7 mouse cellular contexts compared by ENCODE assay signal in genomic region chr3:108209946-108210770, GRCm38 (mm10). TPM values are rescaled to one million over a fixed set of nuclear protein-coding genes. Genes with fewer than 3 reads are reported as not detected.
A peak's percentile ranks its signal among the peaks of the same experiment; 100 is the strongest.
DNase-seq lines count a peak whose midpoint lies in the region; ATAC-seq lines count a peak whose summit lies in the region.

No protein-coding gene starts in this region.

- H3K4me3 ChIP-seq in embryonic facial prominence, embryonic 12.5 days = peak overlapping the region; percentile 58
- peak overlapping the region; percentile 61 for H3K4me3 ChIP-seq in limb, embryonic 11.5 days (ENCODE audit: low read depth, low read length)
- peak overlapping the region; percentile 64 for H3K4me3 ChIP-seq in midbrain, embryonic 14.5 days (replicated peaks; ENCODE audit: low read depth, low read length)

- H3K27ac ChIP-seq in embryonic facial prominence, embryonic 12.5 days = peak overlapping the region; percentile 93
- peak overlapping the region; percentile 80 for H3K27ac ChIP-seq in limb, embryonic 11.5 days (replicated peaks; ENCODE audit: low read depth, low read length)
- peak overlapping the region; percentile 99 for H3K27ac ChIP-seq in midbrain, embryonic 14.5 days (replicated peaks; ENCODE audit: low read depth, low read length)

- peak; percentile 92 for DNase-seq in adrenal gland, postnatal 25 days
- DNase-seq in heart, adult 11 months = peak; percentile 100
- peak; percentile 94 for DNase-seq in kidney, adult 18-20 months
- DNase-seq in limb, embryonic 11.5 days (ENCODE audit: low spot score) = peak; percentile 95
- peak; percentile 99 for DNase-seq in midbrain, embryonic 14.5 days
- peak; percentile 87 to 88 for DNase-seq in spleen, adult 18-20 months

- peak; percentile 94 for ATAC-seq in embryonic facial prominence, embryonic 12.5 days (ENCODE audit: insufficient number of reproducible peaks, insufficient read depth, low FRiP score, low TSS enrichment)
- ATAC-seq in limb, embryonic 11.5 days (ENCODE audit: insufficient number of reproducible peaks, low FRiP score, low TSS enrichment, low read depth) = peak; percentile 92
- peak; percentile 95 for ATAC-seq in midbrain, embryonic 14.5 days (ENCODE audit: low FRiP score, low TSS enrichment)

- H3K4me2 ChIP-seq in embryonic facial prominence, embryonic 12.5 days (replicated peaks) = peak overlapping the region; percentile 87
- peak overlapping the region; percentile 95 for H3K4me2 ChIP-seq in limb, embryonic 11.5 days (ENCODE audit: low read depth, severe bottlenecking)
- H3K4me2 ChIP-seq in midbrain, embryonic 14.5 days (ENCODE audit: low read length) = peak overlapping the region; percentile 91

- peaks cover 28% of the 10 kb centered on the region for H3K36me3 ChIP-seq in embryonic facial prominence, embryonic 12.5 days
- H3K36me3 ChIP-seq in limb, embryonic 11.5 days (ENCODE audit: control insufficient read depth, insufficient read depth, low read length) = peaks cover 14% of the 10 kb centered on the region; the same call in 1 of the 2 replicates
- H3K36me3 ChIP-seq in midbrain, embryonic 14.5 days (ENCODE audit: control insufficient read depth, insufficient read depth, low read length) = peaks cover 32% of the 10 kb centered on the region

- H3K9ac ChIP-seq in embryonic facial prominence, embryonic 12.5 days = peak overlapping the region; percentile 71
- H3K9ac ChIP-seq in limb, embryonic 11.5 days (ENCODE audit: low read length) = peak overlapping the region; percentile 86
- peak overlapping the region; percentile 71 for H3K9ac ChIP-seq in midbrain, embryonic 14.5 days (replicated peaks; ENCODE audit: low read length)

- peaks cover 16% of the 10 kb centered on the region for H3K4me1 ChIP-seq in embryonic facial prominence, embryonic 12.5 days
- peaks cover 12% of the 10 kb centered on the region for H3K4me1 ChIP-seq in limb, embryonic 11.5 days (ENCODE audit: control insufficient read depth, insufficient read depth, low read length)
- H3K4me1 ChIP-seq in midbrain, embryonic 14.5 days (ENCODE audit: control insufficient read depth, insufficient read depth, low read length) = peaks cover 12% of the 10 kb centered on the region

- H3K9me3 ChIP-seq in embryonic facial prominence, embryonic 12.5 days = no peaks in the 10 kb centered on the region
- H3K9me3 ChIP-seq in limb, embryonic 11.5 days (ENCODE audit: control insufficient read depth, low read length) = no peaks in the 10 kb centered on the region
- H3K9me3 ChIP-seq in midbrain, embryonic 14.5 days (ENCODE audit: control insufficient read depth, low read length) = no peaks in the 10 kb centered on the region

- under 1% methylated on average over 70 of the region's 72 CpGs for WGBS in embryonic facial prominence, embryonic 12.5 days
- WGBS in limb, embryonic 11.5 days = under 1% methylated on average over 55 of the region's 72 CpGs
- under 1% methylated on average over 70 of the region's 72 CpGs for WGBS in midbrain, embryonic 14.5 days

- no peaks in the 10 kb centered on the region for H3K27me3 ChIP-seq in embryonic facial prominence, embryonic 12.5 days
- no peaks in the 10 kb centered on the region for H3K27me3 ChIP-seq in limb, embryonic 11.5 days (ENCODE audit: control insufficient read depth, insufficient read depth, low read length)
- no peaks in the 10 kb centered on the region for H3K27me3 ChIP-seq in midbrain, embryonic 14.5 days (ENCODE audit: control insufficient read depth, insufficient read depth, low read length)

RNA-seq across cellular contexts. Expression of gene Atxn7l2, which starts 0.6 kb away (rescaled TPM):
- total RNA-seq in adrenal gland, postnatal 25 days (2021) = 12.8 and 15.1 TPM in 2 replicates
- 27.2 and 29.4 TPM in 2 replicates for polyA plus RNA-seq in embryonic facial prominence, embryonic 12.5 days (2016; fragmentation: Nextera tagmentation; extraction: Ambion mirVana)
- polyA plus RNA-seq in limb, embryonic 11.5 days (2014; fragmentation: Nextera tagmentation; extraction: Ambion mirVana) = 21.1 and 25.6 TPM in 2 replicates
- 26.5 and 27.9 TPM in 2 replicates for polyA plus RNA-seq in midbrain, embryonic 14.5 days (2014; fragmentation: Nextera tagmentation; extraction: Ambion mirVana)

RNA-seq across cellular contexts. Expression of gene Cyb561d1, which starts 9.1 kb away (rescaled TPM):
- 8.7 and 12.1 TPM in 2 replicates for total RNA-seq in adrenal gland, postnatal 25 days (2021)
- 2.6 and 2.7 TPM in 2 replicates for polyA plus RNA-seq in embryonic facial prominence, embryonic 12.5 days (2016; fragmentation: Nextera tagmentation; extraction: Ambion mirVana)
- 0.98 and 1.1 TPM in 2 replicates for polyA plus RNA-seq in limb, embryonic 11.5 days (2014; fragmentation: Nextera tagmentation; extraction: Ambion mirVana)
- polyA plus RNA-seq in midbrain, embryonic 14.5 days (2014; fragmentation: Nextera tagmentation; extraction: Ambion mirVana) = 2.7 and 4.3 TPM in 2 replicates

RNA-seq across cellular contexts. Expression of gene Sypl2, which starts 16.3 kb away (rescaled TPM):
- 0.15 and 0.38 TPM in 2 replicates for total RNA-seq in adrenal gland, postnatal 25 days (2021)
- polyA plus RNA-seq in embryonic facial prominence, embryonic 12.5 days (2016; fragmentation: Nextera tagmentation; extraction: Ambion mirVana) = 0.85 and 1.1 TPM in 2 replicates
- polyA plus RNA-seq in limb, embryonic 11.5 days (2014; fragmentation: Nextera tagmentation; extraction: Ambion mirVana) = 0.43 and 0.51 TPM in 2 replicates
- 0.42 and 0.43 TPM in 2 replicates for polyA plus RNA-seq in midbrain, embryonic 14.5 days (2014; fragmentation: Nextera tagmentation; extraction: Ambion mirVana)

RNA-seq across cellular contexts. Expression of gene Amigo1, which starts 24.0 kb away (rescaled TPM):
- total RNA-seq in adrenal gland, postnatal 25 days (2021) = 21.0 and 24.7 TPM in 2 replicates
- polyA plus RNA-seq in embryonic facial prominence, embryonic 12.5 days (2016; fragmentation: Nextera tagmentation; extraction: Ambion mirVana) = 7.9 and 8.5 TPM in 2 replicates
- polyA plus RNA-seq in limb, embryonic 11.5 days (2014; fragmentation: Nextera tagmentation; extraction: Ambion mirVana) = 2.2 and 2.7 TPM in 2 replicates
- 10.2 and 10.3 TPM in 2 replicates for polyA plus RNA-seq in midbrain, embryonic 14.5 days (2014; fragmentation: Nextera tagmentation; extraction: Ambion mirVana)

RNA-seq across cellular contexts. Expression of gene Psma5, which starts 46.6 kb away (rescaled TPM):
- 74.3 and 95.5 TPM in 2 replicates for total RNA-seq in adrenal gland, postnatal 25 days (2021)
- polyA plus RNA-seq in embryonic facial prominence, embryonic 12.5 days (2016; fragmentation: Nextera tagmentation; extraction: Ambion mirVana) = 263 and 288 TPM in 2 replicates
- polyA plus RNA-seq in limb, embryonic 11.5 days (2014; fragmentation: Nextera tagmentation; extraction: Ambion mirVana) = 348 and 359 TPM in 2 replicates
- polyA plus RNA-seq in midbrain, embryonic 14.5 days (2014; fragmentation: Nextera tagmentation; extraction: Ambion mirVana) = 249 and 256 TPM in 2 replicates

Comparison
In these comparisons a context has a peak if more than half of its experiments do, and no peak if none do; other contexts are left out.
1. Peak in every context shown above with its lines: DNase-seq, ATAC-seq, H3K4me3 ChIP-seq and H3K27ac ChIP-seq.